Mouse (Mus musculus) neural tube, embryonic 14.5 days (tissue): ENCODE data around the gene Dcaf11. TPM values are rescaled to one million over a fixed set of nuclear protein-coding genes. Genes with fewer than 3 reads are reported as not detected.

Source experiments
- ATAC-seq: fragments of 200-750 bp; cut with Nextera tagmentation; 2 replicates; pipeline ENCODE4 v1.8.0; 2017; ENCODE audit warnings: low read depth, mild to moderate bottlenecking, moderate TSS enrichment, moderate library complexity
- H3K27ac ChIP-seq: fragments of 300-500 bp; sonication (generic); 2 replicates; pipeline ENCODE4 v1.5.1; 2014; ENCODE audit warnings: low read depth, mild to moderate bottlenecking, control low read depth, low read length, moderate library complexity, mixed read lengths
- H3K27me3 ChIP-seq: fragments of 300-500 bp; sonication (generic); 2 replicates; pipeline ENCODE4 v1.6.1; 2014; ENCODE audit warnings: low read length; ENCODE audit not compliant: control insufficient read depth, insufficient read depth
- H3K36me3 ChIP-seq: fragments of 300-500 bp; sonication (generic); 2 replicates; pipeline ENCODE4 v1.6.1; 2014; ENCODE audit warnings: low read length, mixed read lengths; ENCODE audit not compliant: control insufficient read depth, insufficient read depth
- H3K4me1 ChIP-seq: fragments of 300-500 bp; sonication (generic); 2 replicates; pipeline ENCODE4 v1.6.1; 2014; ENCODE audit warnings: low read length; ENCODE audit not compliant: control insufficient read depth, insufficient read depth
- H3K4me2 ChIP-seq: fragments of 300-500 bp; sonication (generic); 2 replicates; pipeline ENCODE4 v1.6.1; 2014; ENCODE audit warnings: mild to moderate bottlenecking, low read depth, low read length, control low read depth
- H3K4me3 ChIP-seq: fragments of 300-500 bp; sonication (generic); 2 replicates; pipeline ENCODE4 v1.5.1; 2014; ENCODE audit warnings: low read depth, low read length, control low read depth, mixed read lengths
- H3K9ac ChIP-seq: fragments of 300-500 bp; sonication (generic); replicated peaks from 2 replicates; pipeline ENCODE4 v1.6.1; 2014; ENCODE audit warnings: low read depth, mild to moderate bottlenecking, control low read depth, low read length, mixed read lengths
- H3K9me3 ChIP-seq: fragments of 300-500 bp; sonication (generic); 2 replicates; pipeline ENCODE4 v1.6.1; 2016; ENCODE audit warnings: low read length; ENCODE audit not compliant: control insufficient read depth
- WGBS: fragments of 180-500 bp; shearing (Covaris S2); extraction: QIAGEN DNeasy Blood & Tissue Kit; methylation state at CpG from one replicate; pipeline ENCODE4 v1.1.7; 2014; 5-methylcytosine and 5-hydroxymethylcytosine counted together
- polyA plus RNA-seq: library from polyadenylated mRNA; unstranded; fragments of >200 nt; fragmentation: Nextera tagmentation; extraction: Ambion mirVana; gene quantifications from 2 replicates; pipeline ENCODE4 v1.2.1, GENCODE M21; 2014

The Dcaf11 gene
- polyA plus RNA-seq, result 112 and 114 TPM in 2 replicates

- no peaks in the 10 kb centered on the region for H3K9me3 ChIP-seq
- H3K36me3 ChIP-seq, result peaks cover 15% of the 10 kb centered on the region
- ATAC-seq, result peak; percentile 78
- peak within 1 kb of the TSS; percentile 67 for H3K9ac ChIP-seq
- no peaks in the 10 kb centered on the region for H3K27me3 ChIP-seq
- peak within 1 kb of the TSS; percentile 64 for H3K4me3 ChIP-seq
- peaks cover 16% of the 10 kb centered on the region for H3K4me1 ChIP-seq
- peak within 1 kb of the TSS; percentile 68 for H3K4me2 ChIP-seq
- H3K27ac ChIP-seq, result peak within 1 kb of the TSS; percentile 99
- WGBS, result under 1% methylated on average over 27 of the region's 27 CpGs
Measured at GRCm38 (mm10) chr14:55559799-55560201, at the start of gene Dcaf11. TSS of gene Dcaf11 (plus strand) at chr14:55560006.

- 68% methylated on average over 21 of the region's 22 CpGs for WGBS
- Histone ChIP-seq H3K4me2 (no peak within 1 kb of the TSS), H3K36me3 (no peaks in the 10 kb centered on the region), H3K4me3 (no peak within 1 kb of the TSS), H3K4me1 (no peaks in the 10 kb centered on the region), H3K9ac (no peak within 1 kb of the TSS), H3K27ac (no peak within 1 kb of the TSS), H3K27me3 (no peaks in the 10 kb centered on the region), H3K9me3 (no peaks in the 10 kb centered on the region)
- ATAC-seq, result 0 out of 2 replicates have a peak, but pooled peaks have one; percentile 16
Measured at GRCm38 (mm10) chr14:55510125-55510731, 49.6 kb upstream of the Dcaf11 start, which contains the start of gene Cpne6. TSS of gene Cpne6 (plus strand) at chr14:55510445.

- no peak overlapping the region for H3K9ac ChIP-seq
- 53% methylated on average over 7 of the region's 7 CpGs for WGBS
Measured at GRCm38 (mm10) chr14:55511037-55511436, 48.8 kb upstream of the Dcaf11 start.

GRCm38 (mm10) chr14:55513927-55514326 is 45.9 kb upstream of the Dcaf11 start:
- no peaks in the 10 kb centered on the region for H3K9me3 ChIP-seq
- H3K4me3 ChIP-seq, result no peak overlapping the region
- 72% methylated on average over 10 of the region's 10 CpGs for WGBS
- ATAC-seq, result no peak
- no peak overlapping the region for H3K4me2 ChIP-seq
- H3K27me3 ChIP-seq, result no peaks in the 10 kb centered on the region
- H3K9ac ChIP-seq, result no peak overlapping the region
- H3K27ac ChIP-seq, result no peak overlapping the region
- H3K36me3 ChIP-seq, result no peaks in the 10 kb centered on the region
- no peaks in the 10 kb centered on the region for H3K4me1 ChIP-seq

More at GRCm38 (mm10) chr14:55511037-55511436, 48.8 kb upstream of the Dcaf11 start:
- no peaks in the 10 kb centered on the region for H3K4me1 ChIP-seq
- ATAC-seq, result peak; percentile 29; the same call in 1 of the 2 replicates
- no peak overlapping the region for H3K4me2 ChIP-seq
- no peaks in the 10 kb centered on the region for H3K27me3 ChIP-seq
- no peak overlapping the region for H3K27ac ChIP-seq
- no peaks in the 10 kb centered on the region for H3K9me3 ChIP-seq
- no peaks in the 10 kb centered on the region for H3K36me3 ChIP-seq
- H3K4me3 ChIP-seq, result no peak overlapping the region

- WGBS, result 92% methylated on average over 4 of the region's 4 CpGs
- no peak for ATAC-seq
- no peaks in the 10 kb centered on the region for H3K36me3 ChIP-seq
- H3K9me3 ChIP-seq, result no peaks in the 10 kb centered on the region
- H3K4me1 ChIP-seq, result no peaks in the 10 kb centered on the region
- H3K9ac ChIP-seq, result no peak overlapping the region
- H3K27ac ChIP-seq, result no peak overlapping the region
- H3K4me2 ChIP-seq, result no peak overlapping the region
- H3K4me3 ChIP-seq, result no peak overlapping the region
- no peaks in the 10 kb centered on the region for H3K27me3 ChIP-seq
Measured at GRCm38 (mm10) chr14:55515846-55516245, 44.0 kb upstream of the Dcaf11 start.

- WGBS, result 24% methylated on average over 2 of the region's 2 CpGs
- H3K36me3 ChIP-seq, result no peaks in the 10 kb centered on the region
- H3K4me1 ChIP-seq, result no peaks in the 10 kb centered on the region
- H3K4me3 ChIP-seq, result no peak overlapping the region
- H3K9ac ChIP-seq, result no peak overlapping the region
- H3K27ac ChIP-seq, result no peak overlapping the region
- ATAC-seq, result peak; percentile 42
- H3K27me3 ChIP-seq, result no peaks in the 10 kb centered on the region
- H3K4me2 ChIP-seq, result no peak overlapping the region
- H3K9me3 ChIP-seq, result no peaks in the 10 kb centered on the region
Measured at GRCm38 (mm10) chr14:55518897-55519296, 40.9 kb upstream of the Dcaf11 start.

- no peak overlapping the region for H3K4me2 ChIP-seq
- ATAC-seq, result no peak
- no peaks in the 10 kb centered on the region for H3K36me3 ChIP-seq
- H3K9ac ChIP-seq, result no peak overlapping the region
- no peaks in the 10 kb centered on the region for H3K4me1 ChIP-seq
- WGBS, result 61% methylated on average over 4 of the region's 4 CpGs
- H3K27me3 ChIP-seq, result no peaks in the 10 kb centered on the region
- H3K27ac ChIP-seq, result no peak overlapping the region
- H3K4me3 ChIP-seq, result no peak overlapping the region
- H3K9me3 ChIP-seq, result no peaks in the 10 kb centered on the region
Measured at GRCm38 (mm10) chr14:55519604-55520003, 40.2 kb upstream of the Dcaf11 start.

GRCm38 (mm10) chr14:55520451-55521361 is 39.1 kb upstream of the Dcaf11 start:
- no peaks in the 10 kb centered on the region for H3K4me1 ChIP-seq
- no peaks in the 10 kb centered on the region for H3K9me3 ChIP-seq
- ATAC-seq, result peak; percentile 80
- H3K4me3 ChIP-seq, result peak overlapping the region; percentile 47
- H3K36me3 ChIP-seq, result no peaks in the 10 kb centered on the region
- under 1% methylated on average over 61 of the region's 61 CpGs for WGBS
- H3K27me3 ChIP-seq, result no peaks in the 10 kb centered on the region
- peak overlapping the region; percentile 52 for H3K27ac ChIP-seq
- H3K4me2 ChIP-seq, result peak overlapping the region; percentile 86
- peak overlapping the region; percentile 74 for H3K9ac ChIP-seq

- 51% methylated on average over 4 of the region's 4 CpGs for WGBS
- ATAC-seq, result no peak
- no peak overlapping the region for H3K4me3 ChIP-seq
- no peaks in the 10 kb centered on the region for H3K9me3 ChIP-seq
- no peaks in the 10 kb centered on the region for H3K27me3 ChIP-seq
- no peaks in the 10 kb centered on the region for H3K36me3 ChIP-seq
- no peak overlapping the region for H3K9ac ChIP-seq
- H3K4me1 ChIP-seq, result no peaks in the 10 kb centered on the region
- no peak overlapping the region for H3K27ac ChIP-seq
- no peak overlapping the region for H3K4me2 ChIP-seq
Measured at GRCm38 (mm10) chr14:55524062-55524461, 35.7 kb upstream of the Dcaf11 start.
